Mouse (Mus musculus): Measurements from ENCODE around the gene Tars.

DNA sequence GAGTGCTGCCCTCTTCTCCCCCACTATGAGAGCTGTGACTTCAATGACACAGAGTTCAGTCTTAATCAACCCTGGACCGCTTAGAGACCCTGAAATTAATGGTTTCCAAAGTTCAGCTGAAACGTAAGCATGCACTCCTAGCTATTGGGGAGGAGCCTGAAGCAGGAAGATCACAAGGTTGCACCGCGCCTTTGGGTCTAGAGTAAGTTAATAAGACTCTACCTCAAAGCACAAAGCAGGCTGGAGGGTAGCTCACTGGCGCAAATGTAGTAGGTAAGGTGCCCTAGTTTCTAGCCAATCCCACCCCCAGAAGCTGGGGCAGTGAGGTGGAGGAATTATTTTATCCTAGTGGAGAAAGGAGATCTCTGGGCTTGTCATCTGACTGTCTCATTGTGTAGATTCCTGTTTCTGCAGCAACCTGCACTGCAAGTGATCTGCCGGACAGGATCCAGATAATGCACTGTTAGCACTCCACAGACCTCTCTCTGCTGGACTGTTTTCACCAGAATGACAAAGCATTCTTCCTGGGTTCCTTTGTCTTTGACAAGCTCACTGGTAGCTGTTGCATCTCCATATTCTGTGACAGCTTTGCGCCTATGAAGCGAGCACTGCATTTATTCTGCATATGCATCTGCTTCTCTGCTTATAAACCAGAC, 19.9 kb downstream of the Tars start:
- TF ChIP-seq NANOG (IDR thresholded peaks at IDR 0.05; ENCODE audit: borderline replicate concordance, low read length) = no peak
- TF ChIP-seq CTCF (conservative IDR thresholded peaks at IDR 0.05; ENCODE audit: low read length) = no peak
